Mouse (Mus musculus) forebrain, embryonic 14.5 days (tissue): ENCODE results near the gene 9930021J03Rik. TPM values are rescaled to one million over a fixed set of nuclear protein-coding genes. Genes with fewer than 3 reads are reported as not detected.

Source experiments
- ATAC-seq: fragments of 200-750 bp; cut with Nextera tagmentation; 2 replicates; pipeline ENCODE4 v1.8.0; 2017; ENCODE audit warnings: mild to moderate bottlenecking, moderate library complexity
- DNase-seq: peaks from one replicate; pipeline ENCODE4 v3.0.0-alpha.2; 2015; ENCODE audit warnings: low spot score
- H3K27ac ChIP-seq: fragments of 300-500 bp; sonication (generic); 2 replicates; pipeline ENCODE4 v1.5.1; 2014; ENCODE audit warnings: low read depth, mild to moderate bottlenecking, control low read depth, low read length, moderate library complexity
- H3K27me3 ChIP-seq: fragments of 300-500 bp; sonication (generic); replicated peaks from 2 replicates; pipeline ENCODE4 v1.6.1; 2014; ENCODE audit warnings: low read length, control low read depth, mixed read lengths; ENCODE audit not compliant: control insufficient read depth, insufficient read depth
- H3K36me3 ChIP-seq: fragments of 300-500 bp; sonication (generic); 2 replicates; pipeline ENCODE4 v1.6.1; 2014; ENCODE audit warnings: low read length, control low read depth; ENCODE audit not compliant: control insufficient read depth, insufficient read depth
- H3K4me1 ChIP-seq: fragments of 300-500 bp; sonication (generic); 2 replicates; pipeline ENCODE4 v1.6.1; 2014; ENCODE audit warnings: antibody characterized with exemption, low read length, control low read depth; ENCODE audit not compliant: control insufficient read depth, insufficient read depth
- H3K4me2 ChIP-seq: fragments of 300-500 bp; sonication (generic); 2 replicates; pipeline ENCODE4 v1.6.1; 2014; ENCODE audit warnings: mild to moderate bottlenecking, control low read depth, low read length
- H3K4me3 ChIP-seq: fragments of 300-500 bp; sonication (generic); 2 replicates; pipeline ENCODE4 v1.5.1; 2014; ENCODE audit warnings: low read depth, low read length, control low read depth
- H3K9ac ChIP-seq: fragments of 300-500 bp; sonication (generic); 2 replicates; pipeline ENCODE4 v1.6.1; 2014; ENCODE audit warnings: mild to moderate bottlenecking, low read length, control low read depth, moderate library complexity
- H3K9me3 ChIP-seq: fragments of 300-500 bp; sonication (generic); replicated peaks from 2 replicates; pipeline ENCODE4 v1.6.1; 2016; ENCODE audit warnings: low read length, control low read depth, mixed read lengths; ENCODE audit not compliant: control insufficient read depth
- WGBS: fragments of 180-500 bp; shearing (Covaris S2); extraction: QIAGEN DNeasy Blood & Tissue Kit; methylation state at CpG from one replicate; pipeline ENCODE4 v1.1.7; 2014; 5-methylcytosine and 5-hydroxymethylcytosine counted together
- polyA plus RNA-seq: library from polyadenylated mRNA; unstranded; fragments of >200 nt; fragmentation: Nextera tagmentation; extraction: Ambion mirVana; gene quantifications from 2 replicates; pipeline ENCODE4 v1.2.1, GENCODE M21; 2014

The 9930021J03Rik gene
- polyA plus RNA-seq, 1 experiment from 2014 or later: 10.0 TPM

- DNase-seq (no peak), ATAC-seq (no peak)
- Histone ChIP-seq H3K27me3 (no peaks in the 10 kb centered on the region), H3K36me3 (no peaks in the 10 kb centered on the region), H3K9me3 (no peaks in the 10 kb centered on the region), H3K4me3 (no peak overlapping the region), H3K27ac (no peak overlapping the region), H3K9ac (no peak overlapping the region), H3K4me2 (no peak overlapping the region), H3K4me1 (no peaks in the 10 kb centered on the region)
- WGBS: 58% methylated on average over 3 of the region's 3 CpGs
Observed at GRCm38 (mm10) chr19:29709461-29709860, 96.3 kb downstream of the 9930021J03Rik start.

- no peaks in the 10 kb centered on the region for H3K27me3 ChIP-seq
- H3K4me2 ChIP-seq: no peak overlapping the region
- ATAC-seq (no peak), DNase-seq (no peak)
- no peak overlapping the region for H3K27ac ChIP-seq
- H3K4me1 ChIP-seq: no peaks in the 10 kb centered on the region
- H3K4me3 ChIP-seq: no peak overlapping the region
- no peaks in the 10 kb centered on the region for H3K36me3 ChIP-seq
- H3K9ac ChIP-seq: no peak overlapping the region
- 55% methylated on average over 5 of the region's 5 CpGs for WGBS
- no peaks in the 10 kb centered on the region for H3K9me3 ChIP-seq
Observed at GRCm38 (mm10) chr19:29708461-29708860, 97.3 kb downstream of the 9930021J03Rik start.

- no peak for DNase-seq
- 63% methylated on average over 14 of the region's 14 CpGs for WGBS
- Histone ChIP-seq H3K9ac (no peak overlapping the region), H3K4me1 (no peaks in the 10 kb centered on the region), H3K27me3 (no peaks in the 10 kb centered on the region), H3K9me3 (no peaks in the 10 kb centered on the region), H3K27ac (no peak overlapping the region), H3K4me3 (no peak overlapping the region), H3K4me2 (no peak overlapping the region), H3K36me3 (no peaks in the 10 kb centered on the region)
- ATAC-seq: no peak
Observed at GRCm38 (mm10) chr19:29708003-29708402, 97.8 kb downstream of the 9930021J03Rik start.

GRCm38 (mm10) chr19:29707314-29707898 is 98.4 kb downstream of the 9930021J03Rik start:
- no peak overlapping the region for H3K9ac ChIP-seq
- WGBS: 89% methylated on average over 9 of the region's 9 CpGs

GRCm38 (mm10) chr19:29704436-29704835 is 101.4 kb downstream of the 9930021J03Rik start:
- Histone ChIP-seq H3K27ac (no peak overlapping the region), H3K27me3 (no peaks in the 10 kb centered on the region), H3K36me3 (no peaks in the 10 kb centered on the region), H3K4me1 (no peaks in the 10 kb centered on the region), H3K9me3 (no peaks in the 10 kb centered on the region), H3K9ac (no peak overlapping the region), H3K4me2 (no peak overlapping the region), H3K4me3 (no peak overlapping the region)
- 90% methylated on average over 13 of the region's 13 CpGs for WGBS
- ATAC-seq: no peak
- DNase-seq: no peak

More at GRCm38 (mm10) chr19:29707314-29707898, 98.4 kb downstream of the 9930021J03Rik start:
- ATAC-seq: no peak
- no peaks in the 10 kb centered on the region for H3K9me3 ChIP-seq
- no peak for DNase-seq
- no peaks in the 10 kb centered on the region for H3K4me1 ChIP-seq
- H3K36me3 ChIP-seq: no peaks in the 10 kb centered on the region
- no peaks in the 10 kb centered on the region for H3K27me3 ChIP-seq
- H3K27ac ChIP-seq: no peak overlapping the region
- no peak overlapping the region for H3K4me3 ChIP-seq
- no peak overlapping the region for H3K4me2 ChIP-seq

GRCm38 (mm10) chr19:29701707-29702106 is 104.1 kb downstream of the 9930021J03Rik start:
- ATAC-seq (no peak), DNase-seq (no peak)
- no peaks in the 10 kb centered on the region for H3K4me1 ChIP-seq
- no peak overlapping the region for H3K9ac ChIP-seq
- 75% methylated on average over 4 of the region's 4 CpGs for WGBS
- H3K36me3 ChIP-seq: no peaks in the 10 kb centered on the region
- H3K4me2 ChIP-seq: no peak overlapping the region
- H3K27ac ChIP-seq: no peak overlapping the region
- H3K27me3 ChIP-seq: no peaks in the 10 kb centered on the region
- no peak overlapping the region for H3K4me3 ChIP-seq
- H3K9me3 ChIP-seq: no peaks in the 10 kb centered on the region

GRCm38 (mm10) chr19:29697245-29697874 is 108.4 kb downstream of the 9930021J03Rik start, which contains the start of gene Mlana:
TSS of gene Mlana (plus strand) at chr19:29697824.
- H3K4me2 ChIP-seq: no peak within 1 kb of the TSS
- no peak within 1 kb of the TSS for H3K27ac ChIP-seq
- H3K27me3 ChIP-seq: no peaks in the 10 kb centered on the region
- no peaks in the 10 kb centered on the region for H3K9me3 ChIP-seq
- no peak within 1 kb of the TSS for H3K9ac ChIP-seq
- no peak within 1 kb of the TSS for H3K4me3 ChIP-seq
- H3K4me1 ChIP-seq: no peaks in the 10 kb centered on the region
- DNase-seq (no peak), ATAC-seq (no peak)
- whole genome bisulfite sequencing: 65% methylated on average over 3 of the region's 3 CpGs
- H3K36me3 ChIP-seq: no peaks in the 10 kb centered on the region

- ATAC-seq: no peak
- no peaks in the 10 kb centered on the region for H3K36me3 ChIP-seq
- no peaks in the 10 kb centered on the region for H3K9me3 ChIP-seq
- no peak for DNase-seq
- H3K4me1 ChIP-seq: no peaks in the 10 kb centered on the region
- H3K27me3 ChIP-seq: no peaks in the 10 kb centered on the region
- no peak overlapping the region for H3K4me2 ChIP-seq
- H3K4me3 ChIP-seq: no peak overlapping the region
- H3K27ac ChIP-seq: no peak overlapping the region
- no peak overlapping the region for H3K9ac ChIP-seq
Observed at GRCm38 (mm10) chr19:29696840-29697239, 108.9 kb downstream of the 9930021J03Rik start.

GRCm38 (mm10) chr19:29696309-29696708 is 109.5 kb downstream of the 9930021J03Rik start:
- Histone ChIP-seq H3K4me1 (no peaks in the 10 kb centered on the region), H3K9ac (no peak overlapping the region), H3K27ac (no peak overlapping the region), H3K4me2 (no peak overlapping the region), H3K27me3 (no peaks in the 10 kb centered on the region), H3K9me3 (no peaks in the 10 kb centered on the region), H3K36me3 (no peaks in the 10 kb centered on the region), H3K4me3 (no peak overlapping the region)
- ATAC-seq (no peak), DNase-seq (no peak)
- WGBS: 96% methylated on average over 4 of the region's 4 CpGs
